Mouse (Mus musculus) small intestine, adult 2 months (tissue): ENCODE measurements around the gene Ipo7. TPM values are rescaled to one million over a fixed set of nuclear protein-coding genes. Genes with fewer than 3 reads are reported as not detected.

Experiments
- H3K27ac ChIP-seq: fragments of 200-500 bp; 2 replicates; pipeline ENCODE4 v1.5.1; 2012; ENCODE audit warnings: low read depth, low read length, control low read depth, inconsistent platforms; ENCODE audit not compliant: insufficient read depth
- H3K27me3 ChIP-seq: fragments of 200-500 bp; 2 replicates; pipeline ENCODE4 v1.6.1; 2012; ENCODE audit warnings: mild to moderate bottlenecking, moderate library complexity, low read length, inconsistent platforms; ENCODE audit not compliant: control insufficient read depth, insufficient read depth
- H3K36me3 ChIP-seq: fragments of 200-500 bp; 2 replicates; pipeline ENCODE4 v1.6.1; 2012; ENCODE audit warnings: mild to moderate bottlenecking, low read length, control low read depth, inconsistent platforms; ENCODE audit not compliant: control insufficient read depth, insufficient read depth
- H3K4me1 ChIP-seq: fragments of 200-500 bp; 2 replicates; pipeline ENCODE4 v1.6.1; 2012; ENCODE audit warnings: low read length, inconsistent platforms, mixed read lengths; ENCODE audit not compliant: control insufficient read depth, insufficient read depth, insufficient read length
- H3K4me3 ChIP-seq: fragments of 200-500 bp; 2 replicates; pipeline ENCODE4 v1.5.1; 2012; ENCODE audit warnings: low read depth, mild to moderate bottlenecking, control low read depth, inconsistent platforms, low read length, moderate library complexity
- CTCF ChIP-seq: fragments of 200-500 bp; IDR thresholded peaks from 2 replicates; pipeline ENCODE4 v1.5.1; 2012; ENCODE audit warnings: low read depth, mild to moderate bottlenecking, control low read depth, inconsistent platforms, low read length, moderate library complexity, mixed read lengths; ENCODE audit not compliant: insufficient replicate concordance, insufficient read length; ENCODE audit errors: extremely low read depth
- POLR2A ChIP-seq: fragments of 200-500 bp; IDR thresholded peaks from 2 replicates; pipeline ENCODE4 v1.6.1; 2012; ENCODE audit warnings: low read depth, mild to moderate bottlenecking, control low read depth, inconsistent platforms, low read length, moderate library complexity
- WGBS: fragments of 180-500 bp; shearing (Covaris S2); methylation state at CpG from one replicate; pipeline ENCODE4 v1.1.7; 2018; 5-methylcytosine and 5-hydroxymethylcytosine counted together
- polyA plus RNA-seq: library from polyadenylated mRNA; depleted of rRNA; stranded (reverse); fragments of >200 nt; gene quantifications from 2 replicates; pipeline ENCODE4 v1.2.3, GENCODE M21; 2012

Ipo7 gene
- polyA plus RNA-seq, 1 experiment: 11.0 TPM

- no peaks in the 10 kb centered on the region for H3K4me1 ChIP-seq
- TF ChIP-seq POLR2A: no peak
- no peak for TF ChIP-seq CTCF
- no peak overlapping the region for H3K4me3 ChIP-seq
- H3K27ac ChIP-seq: no peak overlapping the region
- no peaks in the 10 kb centered on the region for H3K36me3 ChIP-seq
- H3K27me3 ChIP-seq: no peaks in the 10 kb centered on the region
Measured at GRCm38 (mm10) chr7:110005976-110006375, 12.1 kb upstream of the Ipo7 start.

- Histone ChIP-seq H3K4me1 (no peaks in the 10 kb centered on the region), H3K27me3 (no peaks in the 10 kb centered on the region), H3K4me3 (no peak overlapping the region), H3K27ac (no peak overlapping the region), H3K36me3 (no peaks in the 10 kb centered on the region)
- TF ChIP-seq POLR2A: no peak
- no peak for TF ChIP-seq CTCF
- 76% methylated on average over 5 of the region's 5 CpGs for WGBS
Measured at GRCm38 (mm10) chr7:110006471-110007195, 11.4 kb upstream of the Ipo7 start.

- Histone ChIP-seq H3K27ac (no peak overlapping the region), H3K4me1 (peaks cover 3% of the 10 kb centered on the region; the same call in 1 of the 2 replicates), H3K36me3 (no peaks in the 10 kb centered on the region), H3K4me3 (no peak overlapping the region), H3K27me3 (no peaks in the 10 kb centered on the region)
- TF ChIP-seq CTCF (no peak), POLR2A (no peak)
- 76% methylated on average over 1 of the region's 1 CpGs for WGBS
Measured at GRCm38 (mm10) chr7:110008513-110008912, 9.6 kb upstream of the Ipo7 start.

DNA sequence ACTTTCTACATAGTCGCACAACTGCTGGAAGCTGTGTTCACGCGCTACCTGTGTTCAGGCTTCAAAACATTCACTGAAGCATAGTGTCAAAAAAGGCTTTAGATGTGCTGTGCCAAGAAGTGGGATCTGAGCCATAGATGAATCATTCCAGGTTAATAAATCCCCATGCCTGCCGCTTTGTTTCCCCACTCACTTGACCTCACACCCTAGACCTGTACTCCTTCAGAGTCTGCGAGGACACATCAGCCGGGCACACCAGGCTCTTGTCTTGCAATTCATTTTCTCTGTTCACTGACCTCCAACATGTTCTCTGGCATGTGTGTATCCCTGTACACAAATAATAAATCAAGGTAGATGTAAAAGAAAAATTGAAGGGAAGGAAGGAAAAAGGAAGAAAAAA, 9.0 kb upstream of the Ipo7 start:
- Histone ChIP-seq H3K4me3 (no peak overlapping the region), H3K36me3 (no peaks in the 10 kb centered on the region), H3K27me3 (no peaks in the 10 kb centered on the region), H3K4me1 (peaks cover 3% of the 10 kb centered on the region; the same call in 1 of the 2 replicates), H3K27ac (no peak overlapping the region)
- TF ChIP-seq POLR2A (no peak), CTCF (no peak)
- 86% methylated on average over 6 of the region's 6 CpGs for WGBS

- Histone ChIP-seq H3K4me3 (no peak overlapping the region), H3K27ac (no peak overlapping the region), H3K36me3 (no peaks in the 10 kb centered on the region), H3K4me1 (peaks cover 3% of the 10 kb centered on the region; the same call in 1 of the 2 replicates), H3K27me3 (no peaks in the 10 kb centered on the region)
- WGBS: 60% methylated on average over 1 of the region's 1 CpGs
- TF ChIP-seq POLR2A: no peak
Measured at GRCm38 (mm10) chr7:110011417-110011816, 6.7 kb upstream of the Ipo7 start.

DNA sequence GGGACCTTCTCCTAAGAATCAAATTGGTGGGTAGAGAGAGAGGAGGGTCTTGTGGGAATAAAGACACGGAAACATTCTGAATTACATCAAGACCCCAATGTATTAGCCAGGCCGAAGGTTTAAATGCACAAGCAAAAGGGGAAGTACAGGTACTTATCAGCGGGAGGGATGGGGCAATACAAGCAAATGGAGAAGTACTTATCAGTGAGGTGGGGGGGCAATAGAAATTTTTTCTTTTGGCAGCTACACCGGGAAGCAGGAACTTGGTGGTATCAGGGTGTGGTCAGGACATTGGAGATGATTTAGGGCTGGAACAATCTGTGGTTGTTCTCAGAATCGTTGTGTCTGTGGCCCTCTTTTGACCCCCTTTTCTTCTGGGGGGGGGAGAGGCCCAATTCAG, 3.8 kb upstream of the Ipo7 start:
- Histone ChIP-seq H3K27ac (no peak overlapping the region), H3K36me3 (no peaks in the 10 kb centered on the region), H3K27me3 (no peaks in the 10 kb centered on the region), H3K4me1 (peaks cover 3% of the 10 kb centered on the region; the same call in 1 of the 2 replicates), H3K4me3 (no peak overlapping the region)
- WGBS: 45% methylated on average over 5 of the region's 5 CpGs
- TF ChIP-seq POLR2A: no peak
- no peak for TF ChIP-seq CTCF

DNA sequence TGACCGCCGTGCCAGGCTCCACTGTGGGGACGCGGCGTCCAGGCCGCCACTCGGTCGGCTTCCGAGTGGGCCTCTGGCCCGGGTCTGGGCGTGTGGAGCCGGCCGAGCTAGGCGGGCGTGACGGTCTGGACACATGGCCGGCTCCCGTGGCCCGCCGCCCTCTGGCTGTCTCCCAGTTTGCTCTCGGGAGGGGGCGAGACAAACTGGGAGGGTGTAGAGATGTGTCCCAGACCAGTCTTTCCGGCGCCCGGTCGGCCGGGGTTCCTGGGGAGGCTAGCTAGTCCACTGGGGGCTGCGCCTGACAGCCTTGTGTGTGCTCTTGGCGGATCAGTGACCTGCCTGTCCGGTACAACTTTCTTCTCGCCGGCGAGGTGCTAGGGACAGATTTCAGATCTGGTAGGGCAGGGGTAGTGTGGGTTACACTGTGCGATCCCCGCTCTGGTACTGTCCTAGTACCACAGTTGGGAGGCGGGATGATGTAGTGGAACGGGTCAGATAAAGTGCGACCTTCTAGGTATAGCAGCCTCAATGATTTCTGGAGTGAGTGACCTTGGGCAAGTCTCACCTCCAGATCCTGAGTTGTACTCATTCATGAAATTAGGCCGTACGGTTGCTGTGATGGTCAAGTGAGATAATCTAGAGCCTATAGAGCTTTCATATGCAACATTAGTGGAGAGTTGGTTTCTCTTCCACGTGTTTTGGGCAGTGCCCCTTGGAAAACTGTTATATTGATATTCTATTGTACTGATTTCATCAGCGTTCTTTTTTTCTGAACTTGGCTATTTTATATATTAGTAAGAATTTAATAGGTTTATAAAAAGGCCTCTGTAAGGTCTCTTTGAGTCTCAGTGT, 783 bp downstream of the Ipo7 start:
- no peak for TF ChIP-seq POLR2A
- TF ChIP-seq CTCF: no peak
- Histone ChIP-seq H3K4me1 (peaks cover 2% of the 10 kb centered on the region; the same call in 1 of the 2 replicates), H3K27me3 (no peaks in the 10 kb centered on the region), H3K27ac (peak overlapping the region; percentile 61), H3K36me3 (no peaks in the 10 kb centered on the region), H3K4me3 (peak overlapping the region; percentile 94)
- under 1% methylated on average over 42 of the region's 42 CpGs for WGBS
